Mouse (Mus musculus) limb, embryonic 11.5 days (tissue): ENCODE measurements at regions not wholly inside any gene's neighbourhood (a gene's known extent, or its start where the extent isn't known, plus 50 kb on each side); places are given as distances from the start of the nearest gene placed in this dataset.

Source experiments
- ATAC-seq: fragments of 200-750 bp; cut with Nextera tagmentation; 2 replicates; pipeline ENCODE4 v1.8.0; 2017; ENCODE audit warnings: low read depth; ENCODE audit not compliant: insufficient number of reproducible peaks, low FRiP score, low TSS enrichment
- DNase-seq: peaks from one replicate; pipeline ENCODE4 v3.0.0-alpha.2; 2015; ENCODE audit warnings: low spot score
- H3K27ac ChIP-seq: fragments of 300-500 bp; sonication (generic); replicated peaks from 2 replicates; pipeline ENCODE4 v1.5.1; 2014; ENCODE audit warnings: low read depth, mild to moderate bottlenecking, low read length
- H3K27me3 ChIP-seq: fragments of 300-500 bp; sonication (generic); 2 replicates; pipeline ENCODE4 v1.6.1; 2014; ENCODE audit warnings: mild to moderate bottlenecking, low read length, mixed read lengths; ENCODE audit not compliant: control insufficient read depth, insufficient read depth
- H3K36me3 ChIP-seq: fragments of 300-500 bp; sonication (generic); 2 replicates; pipeline ENCODE4 v1.6.1; 2014; ENCODE audit warnings: mild to moderate bottlenecking, low read length, moderate library complexity, mixed read lengths; ENCODE audit not compliant: control insufficient read depth, insufficient read depth
- H3K4me1 ChIP-seq: fragments of 300-500 bp; sonication (generic); 2 replicates; pipeline ENCODE4 v1.6.1; 2014; ENCODE audit warnings: low read length, mixed read lengths; ENCODE audit not compliant: control insufficient read depth, insufficient read depth
- H3K4me2 ChIP-seq: fragments of 300-500 bp; sonication (generic); 2 replicates; pipeline ENCODE4 v1.6.1; 2014; ENCODE audit warnings: low read depth, mild to moderate bottlenecking, moderate library complexity; ENCODE audit not compliant: severe bottlenecking
- H3K4me3 ChIP-seq: fragments of 300-500 bp; sonication (generic); 2 replicates; pipeline ENCODE4 v1.5.1; 2014; ENCODE audit warnings: low read depth, low read length
- H3K9ac ChIP-seq: fragments of 300-500 bp; sonication (generic); 2 replicates; pipeline ENCODE4 v1.6.1; 2014; ENCODE audit warnings: mild to moderate bottlenecking, low read length
- H3K9me3 ChIP-seq: fragments of 300-500 bp; sonication (generic); 2 replicates; pipeline ENCODE4 v1.6.1; 2016; ENCODE audit warnings: low read length; ENCODE audit not compliant: control insufficient read depth
- WGBS: fragments of 180-500 bp; shearing (Covaris S2); extraction: QIAGEN DNeasy Blood & Tissue Kit; methylation state at CpG from one replicate; pipeline ENCODE4 v1.1.7; 2014; 5-methylcytosine and 5-hydroxymethylcytosine counted together

GRCm38 (mm10) chr1:45575131-45575530 is 72.0 kb upstream of the Col5a2 start:
- DNase-seq (no peak), ATAC-seq (no peak)
- Histone ChIP-seq H3K27ac (no peak overlapping the region), H3K27me3 (no peaks in the 10 kb centered on the region), H3K9me3 (no peaks in the 10 kb centered on the region), H3K4me2 (no peak overlapping the region), H3K4me1 (no peaks in the 10 kb centered on the region), H3K36me3 (no peaks in the 10 kb centered on the region), H3K4me3 (no peak overlapping the region), H3K9ac (no peak overlapping the region)
- WGBS, result 31% methylated on average over 3 of the region's 3 CpGs

GRCm38 (mm10) chr1:45580466-45580865 is 77.4 kb upstream of the Col5a2 start:
- Histone ChIP-seq H3K27ac (no peak overlapping the region), H3K27me3 (no peaks in the 10 kb centered on the region), H3K4me1 (no peaks in the 10 kb centered on the region), H3K9ac (no peak overlapping the region), H3K36me3 (no peaks in the 10 kb centered on the region), H3K4me2 (no peak overlapping the region), H3K9me3 (no peaks in the 10 kb centered on the region), H3K4me3 (no peak overlapping the region)
- 77% methylated on average over 1 of the region's 1 CpGs for WGBS
- DNase-seq (no peak), ATAC-seq (no peak)

GRCm38 (mm10) chr1:45587351-45588025 is 84.4 kb upstream of the Col5a2 start:
- Histone ChIP-seq H3K27me3 (no peaks in the 10 kb centered on the region), H3K4me2 (no peak overlapping the region), H3K4me1 (no peaks in the 10 kb centered on the region), H3K9ac (no peak overlapping the region), H3K27ac (no peak overlapping the region), H3K9me3 (no peaks in the 10 kb centered on the region), H3K36me3 (no peaks in the 10 kb centered on the region), H3K4me3 (no peak overlapping the region)
- 73% methylated on average over 9 of the region's 9 CpGs for WGBS
- no peak for ATAC-seq
- peak; percentile 22 for DNase-seq

- Histone ChIP-seq H3K4me1 (no peaks in the 10 kb centered on the region), H3K9me3 (no peaks in the 10 kb centered on the region), H3K4me3 (no peak overlapping the region), H3K4me2 (no peak overlapping the region), H3K27ac (no peak overlapping the region), H3K36me3 (no peaks in the 10 kb centered on the region), H3K27me3 (no peaks in the 10 kb centered on the region), H3K9ac (no peak overlapping the region)
- ATAC-seq, result no peak
- WGBS, result 77% methylated on average over 2 of the region's 2 CpGs
- DNase-seq, result no peak
Measured at GRCm38 (mm10) chr1:45597316-45597715, 94.2 kb upstream of the Col5a2 start.

GRCm38 (mm10) chr1:45599421-45599820 is 96.3 kb upstream of the Col5a2 start:
- H3K4me3 ChIP-seq, result no peak overlapping the region
- no peaks in the 10 kb centered on the region for H3K9me3 ChIP-seq
- no peak for ATAC-seq
- H3K9ac ChIP-seq, result no peak overlapping the region
- H3K4me2 ChIP-seq, result no peak overlapping the region
- H3K27me3 ChIP-seq, result no peaks in the 10 kb centered on the region
- DNase-seq, result no peak
- no peaks in the 10 kb centered on the region for H3K36me3 ChIP-seq
- no peaks in the 10 kb centered on the region for H3K4me1 ChIP-seq
- H3K27ac ChIP-seq, result no peak overlapping the region
- 57% methylated on average over 1 of the region's 1 CpGs for WGBS

- H3K9me3 ChIP-seq, result no peaks in the 10 kb centered on the region
- H3K27me3 ChIP-seq, result no peaks in the 10 kb centered on the region
- ATAC-seq (no peak), DNase-seq (no peak)
- no peak overlapping the region for H3K4me2 ChIP-seq
- 90% methylated on average over 3 of the region's 3 CpGs for WGBS
- H3K4me3 ChIP-seq, result no peak overlapping the region
- no peaks in the 10 kb centered on the region for H3K36me3 ChIP-seq
- no peak overlapping the region for H3K27ac ChIP-seq
- H3K9ac ChIP-seq, result no peak overlapping the region
- no peaks in the 10 kb centered on the region for H3K4me1 ChIP-seq
Measured at GRCm38 (mm10) chr1:45600011-45600410, 96.9 kb upstream of the Col5a2 start.

- WGBS, result 76% methylated on average over 1 of the region's 1 CpGs
- H3K36me3 ChIP-seq, result no peaks in the 10 kb centered on the region
- H3K4me1 ChIP-seq, result no peaks in the 10 kb centered on the region
- no peaks in the 10 kb centered on the region for H3K9me3 ChIP-seq
- no peak overlapping the region for H3K9ac ChIP-seq
- no peak overlapping the region for H3K4me2 ChIP-seq
- no peaks in the 10 kb centered on the region for H3K27me3 ChIP-seq
- DNase-seq (no peak), ATAC-seq (no peak)
- H3K27ac ChIP-seq, result no peak overlapping the region
- H3K4me3 ChIP-seq, result no peak overlapping the region
Measured at GRCm38 (mm10) chr1:45605571-45605970, 102.5 kb upstream of the Col5a2 start.

- Histone ChIP-seq H3K27ac (no peak overlapping the region), H3K9me3 (no peaks in the 10 kb centered on the region), H3K9ac (no peak overlapping the region), H3K27me3 (no peaks in the 10 kb centered on the region), H3K4me2 (no peak overlapping the region), H3K4me3 (no peak overlapping the region), H3K36me3 (no peaks in the 10 kb centered on the region), H3K4me1 (no peaks in the 10 kb centered on the region)
- ATAC-seq (no peak), DNase-seq (no peak)
Measured at GRCm38 (mm10) chr1:45608316-45608715, 105.2 kb upstream of the Col5a2 start.

GRCm38 (mm10) chr1:45619008-45619407 is 115.9 kb upstream of the Col5a2 start:
- no peak overlapping the region for H3K4me2 ChIP-seq
- ATAC-seq, result no peak
- DNase-seq, result no peak
- H3K4me3 ChIP-seq, result no peak overlapping the region
- 51% methylated on average over 2 of the region's 2 CpGs for WGBS
- H3K9ac ChIP-seq, result no peak overlapping the region
- H3K27ac ChIP-seq, result no peak overlapping the region
- no peaks in the 10 kb centered on the region for H3K9me3 ChIP-seq
- H3K4me1 ChIP-seq, result no peaks in the 10 kb centered on the region
- no peaks in the 10 kb centered on the region for H3K27me3 ChIP-seq
- H3K36me3 ChIP-seq, result no peaks in the 10 kb centered on the region
